ENCODE assay signal across 8 mouse cellular contexts in the genomic region with DNA sequence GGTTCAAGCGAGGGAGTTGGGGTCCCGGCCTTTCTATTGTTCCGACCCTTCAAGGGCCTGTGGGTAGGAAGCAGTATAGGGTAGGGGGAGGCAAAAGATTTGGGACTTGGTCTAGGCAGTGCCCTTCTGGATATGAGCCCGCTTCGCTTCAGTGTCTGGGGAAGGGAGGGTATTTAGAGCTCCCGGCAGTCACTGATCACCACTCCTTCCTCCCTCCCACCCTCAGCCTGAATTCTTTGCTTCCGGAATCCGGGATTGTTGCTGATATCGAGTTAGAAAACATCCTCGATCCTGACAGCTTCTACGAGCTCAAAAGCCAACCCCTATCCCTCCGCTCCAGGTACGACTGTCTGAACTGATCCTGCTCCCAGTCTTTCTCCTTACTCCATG. TPM values are rescaled to one million over a fixed set of nuclear protein-coding genes. Genes with fewer than 3 reads are reported as not detected.
A peak's percentile ranks its signal among the peaks of the same experiment; 100 is the strongest.
DNase-seq lines count a peak whose midpoint lies in the region; ATAC-seq and TF ChIP-seq lines count a peak whose summit lies in the region.

No protein-coding gene starts in this region.

- in situ Hi-C loops in ES-E14 (cut with MboI; ENCODE audit: low sequenced_read_pairs in 2 of 2, unreplicated experiment in 2 of 2), result no loop called here

- TF ChIP-seq EP300 in heart, postnatal 0 days (IDR thresholded peaks at IDR 0.05; ENCODE audit: low read depth), result no peak

- peak overlapping the region; percentile 70 for H3K9ac ChIP-seq in ES-E14 (ENCODE audit: insufficient read depth, low read depth, low read length, poor library complexity, severe bottlenecking)
- no peak overlapping the region for H3K9ac ChIP-seq in heart, postnatal 0 days (replicated peaks; ENCODE audit: low read depth, low read length)
- peak overlapping the region; percentile 1; the same call in 1 of the 2 replicates for H3K9ac ChIP-seq in lung, embryonic 16.5 days (ENCODE audit: low read length)

- DNase-seq in embryo, embryonic 10.5 days (ENCODE audit: low spot score), result peak; percentile 5
- no peak for DNase-seq in embryo, embryonic 11 days
- DNase-seq in ES-E14 (ENCODE audit: low read depth, low spot score), result no peak
- DNase-seq in heart, postnatal 0 days (ENCODE audit: low spot score), result no peak
- DNase-seq in urinary bladder, adult 18-20 months (ENCODE audit: low spot score in 2 of 2), result no peak
- DNase-seq in frontal cortex, postnatal 36 days (ENCODE audit: low spot score in 2 of 2), result no peak

- H3K9me3 ChIP-seq in ES-E14 (ENCODE audit: control insufficient read depth, insufficient read depth, low read depth, low read length), result no peaks in the 10 kb centered on the region
- H3K9me3 ChIP-seq in heart, postnatal 0 days (replicated peaks; ENCODE audit: control insufficient read depth, low read length), result no peaks in the 10 kb centered on the region
- H3K9me3 ChIP-seq in lung, embryonic 16.5 days (ENCODE audit: control insufficient read depth, low read length), result no peaks in the 10 kb centered on the region

- H3K4me3 ChIP-seq in ES-E14 (ENCODE audit: insufficient read depth in 1 of 2, low read depth in 1 of 2, low read length in 2 of 2, poor library complexity in 1 of 2, severe bottlenecking in 1 of 2), result peak overlapping the region; percentile 88 to 93
- peak overlapping the region; percentile 16 for H3K4me3 ChIP-seq in heart, postnatal 0 days (ENCODE audit: low read depth, low read length)
- H3K4me3 ChIP-seq in lung, embryonic 16.5 days (ENCODE audit: low read length), result peak overlapping the region; percentile 18

- peaks cover 38% of the 10 kb centered on the region for H3K36me3 ChIP-seq in ES-E14 (ENCODE audit: control insufficient read depth, insufficient read depth, low read length, poor library complexity, severe bottlenecking)
- H3K36me3 ChIP-seq in heart, postnatal 0 days (replicated peaks; ENCODE audit: control insufficient read depth, insufficient read depth, low read length), result peaks cover 21% of the 10 kb centered on the region; the same call in 1 of the 2 replicates
- H3K36me3 ChIP-seq in lung, embryonic 16.5 days (ENCODE audit: control insufficient read depth, insufficient read depth, low read length), result peaks cover 6% of the 10 kb centered on the region

- H3K27ac ChIP-seq in ES-E14 (ENCODE audit: insufficient read depth, low read depth, low read length, poor library complexity, severe bottlenecking), result peak overlapping the region; percentile 95
- H3K27ac ChIP-seq in heart, postnatal 0 days (ENCODE audit: low read depth), result peak overlapping the region; percentile 57
- peak overlapping the region; percentile 23; the same call in 1 of the 2 replicates for H3K27ac ChIP-seq in lung, embryonic 16.5 days (ENCODE audit: low read length)

- H3K27me3 ChIP-seq in heart, postnatal 0 days (ENCODE audit: control insufficient read depth, insufficient read depth, low read length), result no peaks in the 10 kb centered on the region
- no peaks in the 10 kb centered on the region for H3K27me3 ChIP-seq in lung, embryonic 16.5 days (ENCODE audit: control insufficient read depth, insufficient read depth, low read depth, low read length)

- peak overlapping the region; percentile 65 for H3K4me2 ChIP-seq in heart, postnatal 0 days (ENCODE audit: low read depth, low read length)
- peak overlapping the region; percentile 69 for H3K4me2 ChIP-seq in lung, embryonic 16.5 days (ENCODE audit: low read depth, low read length)

- WGBS in heart, postnatal 0 days, result 27% methylated on average over 13 of the region's 13 CpGs
- 13% methylated on average over 13 of the region's 13 CpGs for WGBS in lung, embryonic 16.5 days

- no peak for TF ChIP-seq CTCF in heart, postnatal 0 days (IDR thresholded peaks at IDR 0.05; ENCODE audit: low read depth)

- no peak for ATAC-seq in heart, postnatal 0 days (ENCODE audit: insufficient read depth, low read depth)
- no peak for ATAC-seq in lung, embryonic 16.5 days (ENCODE audit: low read depth)
- no peak for ATAC-seq in erythroid progenitor cell, adult 5-6 weeks (replicated peaks; ENCODE audit: low FRiP score, poor library complexity, severe bottlenecking)

- peaks cover 2 to 9% of the 10 kb centered on the region in 2 experiments; a peak in 2 of 4 replicates for H3K4me1 ChIP-seq in ES-E14 (ENCODE audit: control insufficient read depth in 2 of 2, insufficient read depth in 2 of 2, low read length in 2 of 2, poor library complexity in 1 of 2)
- no peaks in the 10 kb centered on the region for H3K4me1 ChIP-seq in heart, postnatal 0 days (ENCODE audit: control insufficient read depth, insufficient read depth)
- peaks cover 10% of the 10 kb centered on the region; the same call in 1 of the 2 replicates for H3K4me1 ChIP-seq in lung, embryonic 16.5 days (replicated peaks; ENCODE audit: control insufficient read depth, insufficient read depth, low read length)

TF ChIP-seq in ES-E14, 5 proteins besides CTCF, POLR2A, EP300 and RAD21:
- no peak for TF ChIP-seq CHD2 (IDR thresholded peaks at IDR 0.05; ENCODE audit: low read depth, low read length)
TF ChIP-seq in ES-E14: peak in this region for 0.

RNA-seq across cellular contexts. Expression of a gene that starts 2.9 kb away (rescaled TPM):
- total RNA-seq in ES-E14 (2012; rRNA removed), result 32.3 and 45.8 TPM in 2 replicates
- 8.4 and 17.3 TPM in 2 replicates for total RNA-seq in heart, postnatal 0 days (2014; rRNA removed; ENCODE audit: low replicate concordance)
- polyA plus RNA-seq in heart, postnatal 0 days (2015; fragmentation: Nextera tagmentation; extraction: Ambion mirVana), result 11.5 and 11.6 TPM in 2 replicates
- polyA plus RNA-seq in lung, embryonic 16.5 days (2015; fragmentation: Nextera tagmentation; extraction: Ambion mirVana), result 27.1 and 28.0 TPM in 2 replicates
- total RNA-seq in erythroid progenitor cell, adult 5-6 weeks (2015; ENCODE audit: low replicate concordance), result 18.9 and 23.4 TPM in 2 replicates
- 21.5 and 22.7 TPM in 2 replicates for total RNA-seq in erythroid progenitor cell, adult 5-6 weeks (2017; ENCODE audit: low replicate concordance)

RNA-seq across cellular contexts. Expression of a gene that starts 14.6 kb away (rescaled TPM):
- total RNA-seq in ES-E14 (2012; rRNA removed), result 15.8 and 22.9 TPM in 2 replicates
- total RNA-seq in heart, postnatal 0 days (2014; rRNA removed; ENCODE audit: low replicate concordance), result 0.92 and 5.8 TPM in 2 replicates
- polyA plus RNA-seq in heart, postnatal 0 days (2015; fragmentation: Nextera tagmentation; extraction: Ambion mirVana), result 1.8 and 2.2 TPM in 2 replicates
- 25.1 and 27.0 TPM in 2 replicates for polyA plus RNA-seq in lung, embryonic 16.5 days (2015; fragmentation: Nextera tagmentation; extraction: Ambion mirVana)
- total RNA-seq in erythroid progenitor cell, adult 5-6 weeks (2015; ENCODE audit: low replicate concordance), result not detected in 2 replicates
- total RNA-seq in erythroid progenitor cell, adult 5-6 weeks (2017; ENCODE audit: low replicate concordance), result not detected in 2 replicates

RNA-seq across cellular contexts. Expression of a gene that starts 24.3 kb away (rescaled TPM):
- 14.9 and 22.6 TPM in 2 replicates for total RNA-seq in ES-E14 (2012; rRNA removed)
- total RNA-seq in heart, postnatal 0 days (2014; rRNA removed; ENCODE audit: low replicate concordance), result 2.4 and 6.8 TPM in 2 replicates
- 17.5 and 19.3 TPM in 2 replicates for polyA plus RNA-seq in heart, postnatal 0 days (2015; fragmentation: Nextera tagmentation; extraction: Ambion mirVana)
- 41.9 and 44.0 TPM in 2 replicates for polyA plus RNA-seq in lung, embryonic 16.5 days (2015; fragmentation: Nextera tagmentation; extraction: Ambion mirVana)
- total RNA-seq in erythroid progenitor cell, adult 5-6 weeks (2015; ENCODE audit: low replicate concordance), result 91.0 and 94.4 TPM in 2 replicates
- total RNA-seq in erythroid progenitor cell, adult 5-6 weeks (2017; ENCODE audit: low replicate concordance), result 87.0 and 176 TPM in 2 replicates

RNA-seq across cellular contexts. Expression of a gene that starts 37.0 kb away (rescaled TPM):
- total RNA-seq in ES-E14 (2012; rRNA removed), result 41.9 and 48.0 TPM in 2 replicates
- 12.6 and 22.6 TPM in 2 replicates for total RNA-seq in heart, postnatal 0 days (2014; rRNA removed; ENCODE audit: low replicate concordance)
- 11.0 and 13.6 TPM in 2 replicates for polyA plus RNA-seq in heart, postnatal 0 days (2015; fragmentation: Nextera tagmentation; extraction: Ambion mirVana)
- polyA plus RNA-seq in lung, embryonic 16.5 days (2015; fragmentation: Nextera tagmentation; extraction: Ambion mirVana), result 54.7 and 60.6 TPM in 2 replicates
- total RNA-seq in erythroid progenitor cell, adult 5-6 weeks (2015; ENCODE audit: low replicate concordance), result 1.3 and 2.5 TPM in 2 replicates
- 2.1 TPM in 1 of 2 replicates, not detected in the other for total RNA-seq in erythroid progenitor cell, adult 5-6 weeks (2017; ENCODE audit: low replicate concordance)

RNA-seq across cellular contexts. Expression of a gene that starts 43.2 kb away (rescaled TPM):
- 0.26 TPM in 1 of 2 replicates, not detected in the other for total RNA-seq in ES-E14 (2012; rRNA removed)
- 3.1 TPM in 1 of 2 replicates, not detected in the other for total RNA-seq in heart, postnatal 0 days (2014; rRNA removed; ENCODE audit: low replicate concordance)
- polyA plus RNA-seq in heart, postnatal 0 days (2015; fragmentation: Nextera tagmentation; extraction: Ambion mirVana), result not detected in 2 replicates
- polyA plus RNA-seq in lung, embryonic 16.5 days (2015; fragmentation: Nextera tagmentation; extraction: Ambion mirVana), result 0.72 and 1.7 TPM in 2 replicates
- total RNA-seq in erythroid progenitor cell, adult 5-6 weeks (2015; ENCODE audit: low replicate concordance), result not detected in 2 replicates
- not detected in 2 replicates for total RNA-seq in erythroid progenitor cell, adult 5-6 weeks (2017; ENCODE audit: low replicate concordance)

Comparison
In these comparisons a context has a peak if more than half of its experiments do, and no peak if none do; other contexts are left out.
1. H3K27ac ChIP-seq: peak in every context shown above with its lines; median percentile 95 in ES-E14; 57 in heart, postnatal 0 days; 23 in lung, embryonic 16.5 days.
2. H3K4me3 ChIP-seq: peak in every context shown above with its lines; median percentile 90 in ES-E14; 18 in lung, embryonic 16.5 days; 16 in heart, postnatal 0 days.